Mouse (Mus musculus) cortical plate, adult 2 months (tissue): ENCODE results near the gene Krt2.

Experiments
- CTCF ChIP-seq: fragments of 200-500 bp; IDR thresholded peaks from 2 replicates; pipeline ENCODE4 v1.5.1; 2011; ENCODE audit warnings: mild to moderate bottlenecking, control low read depth, low read length; ENCODE audit not compliant: insufficient read depth; ENCODE audit errors: extremely low read depth
- POLR2A ChIP-seq: fragments of 200-500 bp; IDR thresholded peaks from 2 replicates; pipeline ENCODE4 v1.6.1; 2011; ENCODE audit warnings: mild to moderate bottlenecking, low read length, control low read depth; ENCODE audit not compliant: insufficient read depth; ENCODE audit errors: extremely low read depth

DNA sequence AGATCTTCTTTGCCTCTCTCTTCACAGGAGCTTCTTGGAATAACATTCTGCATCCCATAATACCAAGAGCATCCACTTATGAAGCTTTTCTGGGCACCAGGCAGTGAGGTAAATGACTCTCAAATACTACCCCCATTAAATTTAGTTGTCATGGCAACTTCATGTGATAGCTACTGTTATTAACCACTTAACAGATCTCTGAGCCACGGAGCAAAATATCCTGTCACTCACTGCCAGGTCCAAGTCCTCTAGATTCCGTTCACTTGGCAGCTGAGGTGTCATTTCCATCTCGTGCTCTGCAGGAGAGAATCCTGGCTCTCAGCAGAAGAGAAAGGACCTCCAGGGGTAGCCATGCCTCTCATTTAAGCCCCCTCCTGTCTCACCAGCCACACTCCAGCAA, 27.1 kb downstream of the Krt2 start:
- no peak for TF ChIP-seq CTCF
- no peak for TF ChIP-seq POLR2A
